Mouse (Mus musculus) hindbrain, embryonic 12.5 days (tissue): ENCODE data around the gene Bpifa2. TPM values are rescaled to one million over a fixed set of nuclear protein-coding genes. Genes with fewer than 3 reads are reported as not detected.

Experiments used
- ATAC-seq: fragments of 200-750 bp; cut with Nextera tagmentation; 2 replicates; pipeline ENCODE4 v1.8.0; 2017; ENCODE audit warnings: moderate TSS enrichment; ENCODE audit not compliant: low FRiP score
- H3K27ac ChIP-seq: fragments of 300-500 bp; sonication (generic); 2 replicates; pipeline ENCODE4 v1.5.1; 2016; ENCODE audit warnings: mild to moderate bottlenecking
- H3K27me3 ChIP-seq: fragments of 300-500 bp; sonication (generic); 2 replicates; pipeline ENCODE4 v1.6.1; 2016; ENCODE audit warnings: mild to moderate bottlenecking
- H3K36me3 ChIP-seq: fragments of 300-500 bp; sonication (generic); 2 replicates; pipeline ENCODE4 v1.6.1; 2016; ENCODE audit warnings: mild to moderate bottlenecking
- H3K4me1 ChIP-seq: fragments of 300-500 bp; sonication (generic); 2 replicates; pipeline ENCODE4 v1.6.1; 2016
- H3K4me2 ChIP-seq: fragments of 300-500 bp; sonication (generic); replicated peaks from 2 replicates; pipeline ENCODE4 v1.6.1; 2016; ENCODE audit warnings: mild to moderate bottlenecking
- H3K4me3 ChIP-seq: fragments of 300-500 bp; sonication (generic); 2 replicates; pipeline ENCODE4 v1.5.1; 2016; ENCODE audit warnings: mild to moderate bottlenecking
- H3K9ac ChIP-seq: fragments of 300-500 bp; sonication (generic); 2 replicates; pipeline ENCODE4 v1.6.1; 2016; ENCODE audit warnings: mild to moderate bottlenecking, moderate library complexity
- H3K9me3 ChIP-seq: fragments of 300-500 bp; sonication (generic); replicated peaks from 2 replicates; pipeline ENCODE4 v1.6.1; 2016; ENCODE audit warnings: mild to moderate bottlenecking
- WGBS: fragments of 180-500 bp; shearing (Covaris S2); methylation state at CpG from one replicate; pipeline ENCODE4 v1.1.7; 2016; 5-methylcytosine and 5-hydroxymethylcytosine counted together
- polyA plus RNA-seq: library from polyadenylated mRNA; unstranded; fragments of >200 nt; fragmentation: Nextera tagmentation; extraction: Ambion mirVana; gene quantifications from 2 replicates; pipeline ENCODE4 v1.2.1, GENCODE M21; 2016

The Bpifa2 gene
- polyA plus RNA-seq = not detected in 2 replicates

GRCm38 (mm10) chr2:154007965-154008364 is at the start of gene Bpifa2:
Bpifa2 (plus strand) TSS chr2:154008265.
- Histone ChIP-seq H3K27me3 (no peaks in the 10 kb centered on the region), H3K9me3 (no peaks in the 10 kb centered on the region), H3K4me1 (0 out of 2 replicates have a peak, but pooled peaks cover 4% of the 10 kb centered on the region), H3K27ac (no peak within 1 kb of the TSS), H3K4me2 (no peak within 1 kb of the TSS), H3K36me3 (no peaks in the 10 kb centered on the region), H3K9ac (no peak within 1 kb of the TSS), H3K4me3 (no peak within 1 kb of the TSS)
- 82% methylated on average over 3 of the region's 3 CpGs for WGBS
- no peak for ATAC-seq

- no peak for ATAC-seq
- H3K27me3 ChIP-seq = no peaks in the 10 kb centered on the region
These were observed 45.2 kb upstream of the Bpifa2 start for GRCm38 (mm10) chr2:153962821-153963331.

GRCm38 (mm10) chr2:153963334-153963733 is 44.7 kb upstream of the Bpifa2 start:
- no peak for ATAC-seq
- no peaks in the 10 kb centered on the region for H3K36me3 ChIP-seq
- no peaks in the 10 kb centered on the region for H3K9me3 ChIP-seq
- no peak overlapping the region for H3K4me3 ChIP-seq
- H3K27ac ChIP-seq = no peak overlapping the region
- no peak overlapping the region for H3K9ac ChIP-seq
- WGBS = 94% methylated on average over 1 of the region's 1 CpGs
- H3K4me2 ChIP-seq = no peak overlapping the region
- H3K4me1 ChIP-seq = no peaks in the 10 kb centered on the region
- no peaks in the 10 kb centered on the region for H3K27me3 ChIP-seq

More at GRCm38 (mm10) chr2:153962821-153963331, 45.2 kb upstream of the Bpifa2 start:
- Histone ChIP-seq H3K4me1 (no peaks in the 10 kb centered on the region), H3K27ac (no peak overlapping the region), H3K4me2 (no peak overlapping the region), H3K36me3 (no peaks in the 10 kb centered on the region), H3K4me3 (no peak overlapping the region), H3K9me3 (no peaks in the 10 kb centered on the region), H3K9ac (no peak overlapping the region)
- 76% methylated on average over 4 of the region's 4 CpGs for WGBS

DNA sequence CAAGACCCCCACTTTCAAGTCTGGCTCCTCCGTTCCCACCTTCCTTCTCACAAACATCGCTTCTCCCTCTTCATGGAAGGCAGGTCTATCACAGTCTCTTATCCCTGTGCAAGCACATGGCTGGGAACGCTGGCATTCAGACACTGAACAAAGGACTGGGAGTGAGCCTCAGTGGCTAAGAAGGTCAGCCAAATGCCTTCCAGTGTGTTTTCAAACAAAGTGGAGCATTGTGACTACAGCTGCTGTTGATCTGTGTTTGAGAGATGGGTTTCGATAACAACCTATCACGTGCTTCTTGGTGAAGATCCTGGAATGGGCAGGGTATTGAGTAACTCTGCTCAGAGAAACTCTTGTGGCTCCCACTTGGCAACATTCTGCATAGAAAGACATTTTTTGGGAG is 37.8 kb upstream of the Bpifa2 start:
- H3K4me1 ChIP-seq = no peaks in the 10 kb centered on the region
- no peak overlapping the region for H3K9ac ChIP-seq
- ATAC-seq = no peak
- H3K4me3 ChIP-seq = no peak overlapping the region
- 60% methylated on average over 5 of the region's 5 CpGs for WGBS
- no peaks in the 10 kb centered on the region for H3K27me3 ChIP-seq
- H3K4me2 ChIP-seq = no peak overlapping the region
- no peak overlapping the region for H3K27ac ChIP-seq
- H3K9me3 ChIP-seq = no peaks in the 10 kb centered on the region
- no peaks in the 10 kb centered on the region for H3K36me3 ChIP-seq

- Histone ChIP-seq H3K27ac (no peak within 1 kb of the TSS), H3K9ac (no peak within 1 kb of the TSS), H3K4me1 (no peaks in the 10 kb centered on the region), H3K27me3 (no peaks in the 10 kb centered on the region), H3K9me3 (no peaks in the 10 kb centered on the region), H3K4me2 (no peak within 1 kb of the TSS), H3K36me3 (no peaks in the 10 kb centered on the region), H3K4me3 (no peak within 1 kb of the TSS)
- ATAC-seq = no peak
- WGBS = 84% methylated on average over 5 of the region's 5 CpGs
These were observed 33.5 kb upstream of the Bpifa2 start, which contains the start of gene Bpifa6 for GRCm38 (mm10) chr2:153974582-153974981. Bpifa6 (plus strand) TSS chr2:153974945.

- Histone ChIP-seq H3K36me3 (no peaks in the 10 kb centered on the region), H3K4me2 (no peak overlapping the region), H3K27ac (no peak overlapping the region), H3K27me3 (no peaks in the 10 kb centered on the region; the same call in 1 of the 2 replicates), H3K4me3 (no peak overlapping the region), H3K4me1 (no peaks in the 10 kb centered on the region), H3K9ac (no peak overlapping the region), H3K9me3 (no peaks in the 10 kb centered on the region)
- WGBS = 9% methylated on average over 7 of the region's 7 CpGs
- peak; percentile 63; the same call in 1 of the 2 replicates for ATAC-seq
These were observed 12.3 kb upstream of the Bpifa2 start for GRCm38 (mm10) chr2:153995770-153996169.

DNA sequence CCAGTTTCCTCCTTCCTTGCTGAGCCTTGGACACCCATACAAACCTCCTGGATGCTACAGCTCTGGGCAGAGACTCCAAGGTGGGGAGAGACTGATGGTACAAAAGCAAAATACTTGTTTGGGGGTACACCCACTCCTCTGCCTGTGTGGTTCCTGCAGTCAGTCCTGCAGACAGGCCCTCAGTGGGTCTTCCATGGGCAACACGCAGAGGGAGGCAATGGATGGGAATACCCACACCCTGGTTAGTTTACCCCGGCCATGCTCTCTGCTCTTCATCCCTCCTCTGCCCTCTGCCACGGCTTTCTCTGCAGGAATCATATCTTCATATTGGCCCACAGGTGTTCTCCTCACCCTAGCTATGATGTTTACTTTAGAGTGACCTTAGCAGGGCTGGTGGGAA is 7.6 kb upstream of the Bpifa2 start:
- ATAC-seq = no peak
- Histone ChIP-seq H3K27ac (no peak overlapping the region), H3K9me3 (no peaks in the 10 kb centered on the region), H3K27me3 (no peaks in the 10 kb centered on the region; the same call in 1 of the 2 replicates), H3K4me3 (no peak overlapping the region), H3K4me1 (0 out of 2 replicates have a peak, but pooled peaks cover 4% of the 10 kb centered on the region), H3K36me3 (no peaks in the 10 kb centered on the region), H3K9ac (no peak overlapping the region), H3K4me2 (no peak overlapping the region)
- 90% methylated on average over 3 of the region's 3 CpGs for WGBS

- H3K27me3 ChIP-seq = no peaks in the 10 kb centered on the region; the same call in 1 of the 2 replicates
- ATAC-seq = no peak
- no peaks in the 10 kb centered on the region for H3K36me3 ChIP-seq
- H3K4me1 ChIP-seq = 0 out of 2 replicates have a peak, but pooled peaks cover 4% of the 10 kb centered on the region
- H3K27ac ChIP-seq = no peak overlapping the region
- no peak overlapping the region for H3K4me3 ChIP-seq
- H3K9ac ChIP-seq = no peak overlapping the region
- H3K4me2 ChIP-seq = no peak overlapping the region
- H3K9me3 ChIP-seq = no peaks in the 10 kb centered on the region
These were observed 7.0 kb upstream of the Bpifa2 start for GRCm38 (mm10) chr2:154001056-154001455.

DNA sequence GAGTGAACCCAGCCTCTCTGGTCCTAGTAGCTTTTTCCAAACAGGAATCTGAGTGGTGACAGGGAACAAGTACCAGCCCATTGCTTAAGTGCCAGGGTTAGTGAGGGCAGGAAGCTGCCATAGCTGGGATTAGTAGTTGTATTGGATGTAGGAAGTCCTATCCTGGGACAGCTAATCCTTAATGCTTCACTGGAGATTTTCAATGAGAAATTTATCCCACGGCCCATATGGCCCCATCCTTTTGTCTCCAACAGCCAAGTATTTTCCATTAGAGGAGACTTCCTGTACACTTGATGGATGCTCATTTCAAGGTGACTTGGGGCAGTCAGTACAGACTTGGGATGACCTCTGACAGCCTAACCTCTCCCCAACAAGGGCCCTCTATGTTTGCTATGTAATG is 3.6 kb upstream of the Bpifa2 start:
- no peak overlapping the region for H3K9ac ChIP-seq
- WGBS = 13% methylated on average over 1 of the region's 1 CpGs

GRCm38 (mm10) chr2:154005094-154005493 is 3.0 kb upstream of the Bpifa2 start:
- Histone ChIP-seq H3K4me1 (0 out of 2 replicates have a peak, but pooled peaks cover 4% of the 10 kb centered on the region), H3K9ac (no peak overlapping the region), H3K27ac (no peak overlapping the region), H3K4me3 (no peak overlapping the region), H3K4me2 (no peak overlapping the region), H3K36me3 (no peaks in the 10 kb centered on the region), H3K9me3 (no peaks in the 10 kb centered on the region), H3K27me3 (no peaks in the 10 kb centered on the region)
- no peak for ATAC-seq
- 86% methylated on average over 1 of the region's 1 CpGs for WGBS

More for the DNA sequence above, 3.6 kb upstream of the Bpifa2 start:
- H3K27me3 ChIP-seq = no peaks in the 10 kb centered on the region
- 0 out of 2 replicates have a peak, but pooled peaks cover 4% of the 10 kb centered on the region for H3K4me1 ChIP-seq
- no peak for ATAC-seq
- no peaks in the 10 kb centered on the region for H3K9me3 ChIP-seq
- H3K27ac ChIP-seq = no peak overlapping the region
- H3K4me2 ChIP-seq = no peak overlapping the region
- no peaks in the 10 kb centered on the region for H3K36me3 ChIP-seq
- no peak overlapping the region for H3K4me3 ChIP-seq

DNA sequence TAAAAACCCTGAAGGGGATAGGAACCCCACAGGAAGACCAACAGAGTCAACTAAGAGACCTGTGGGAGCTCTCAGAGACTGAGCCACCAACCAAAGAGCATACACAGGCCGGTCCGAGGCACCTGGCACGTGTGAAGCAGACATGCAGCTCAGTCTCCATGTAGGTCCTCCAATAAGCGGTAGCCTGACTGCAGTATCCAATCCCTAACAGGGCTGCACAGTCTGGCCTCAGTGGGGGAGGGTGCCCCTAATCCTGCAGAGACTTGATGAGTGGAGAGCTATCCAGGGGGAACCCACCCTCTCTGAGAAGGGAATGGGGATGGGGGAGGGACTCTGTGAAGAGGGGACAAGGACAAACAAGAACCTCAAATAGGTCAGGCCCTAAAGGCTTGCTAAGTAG is 2.3 kb upstream of the Bpifa2 start:
- H3K9me3 ChIP-seq = no peaks in the 10 kb centered on the region
- no peak for ATAC-seq
- H3K4me1 ChIP-seq = 0 out of 2 replicates have a peak, but pooled peaks cover 4% of the 10 kb centered on the region
- no peaks in the 10 kb centered on the region for H3K36me3 ChIP-seq
- no peaks in the 10 kb centered on the region for H3K27me3 ChIP-seq
- WGBS = 82% methylated on average over 4 of the region's 4 CpGs
- no peak overlapping the region for H3K9ac ChIP-seq
- no peak overlapping the region for H3K27ac ChIP-seq
- no peak overlapping the region for H3K4me2 ChIP-seq
- H3K4me3 ChIP-seq = no peak overlapping the region

DNA sequence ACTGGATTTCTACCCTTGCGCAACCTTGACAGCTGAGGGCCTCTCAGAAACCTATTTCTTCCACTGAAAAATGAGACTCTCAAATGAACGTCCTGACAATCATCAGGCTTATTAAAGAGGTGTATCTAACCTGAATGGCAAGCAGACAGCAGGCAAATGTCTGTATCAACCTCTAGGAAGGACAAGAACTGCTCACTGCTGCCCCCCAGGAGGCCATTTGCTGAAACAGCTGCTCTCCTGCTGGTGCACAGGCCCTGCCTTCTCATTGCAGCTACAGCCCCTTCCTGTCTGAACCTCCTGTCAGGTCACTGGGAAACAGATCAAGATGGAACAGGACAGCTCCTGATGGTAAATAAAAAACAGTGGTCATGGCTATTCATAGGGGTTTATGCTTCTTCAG is 1.7 kb upstream of the Bpifa2 start:
- no peaks in the 10 kb centered on the region for H3K9me3 ChIP-seq
- H3K27ac ChIP-seq = no peak overlapping the region
- no peaks in the 10 kb centered on the region for H3K36me3 ChIP-seq
- H3K27me3 ChIP-seq = no peaks in the 10 kb centered on the region
- H3K4me3 ChIP-seq = no peak overlapping the region
- ATAC-seq = no peak
- whole genome bisulfite sequencing = 88% methylated on average over 2 of the region's 2 CpGs
- 0 out of 2 replicates have a peak, but pooled peaks cover 4% of the 10 kb centered on the region for H3K4me1 ChIP-seq
- no peak overlapping the region for H3K4me2 ChIP-seq
- H3K9ac ChIP-seq = no peak overlapping the region

DNA sequence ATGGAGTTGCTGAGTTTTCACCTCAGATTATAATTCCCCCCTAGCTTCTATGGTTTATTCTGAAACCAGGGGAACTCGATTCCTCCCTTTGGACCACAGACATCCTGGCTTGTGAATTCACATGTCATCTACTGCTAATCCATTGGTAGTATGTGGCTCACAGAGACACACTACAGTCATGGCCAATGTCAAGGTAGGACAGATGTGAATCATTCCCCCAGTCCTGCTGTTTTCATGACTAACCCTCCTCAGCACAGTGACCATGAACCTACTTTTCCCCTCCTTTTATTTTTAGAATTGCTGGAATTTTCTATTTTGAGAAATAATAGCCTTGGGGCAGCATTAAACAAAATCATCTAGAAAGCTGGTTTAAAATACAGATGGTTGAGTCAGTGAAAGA is 684 bp upstream of the Bpifa2 start:
- no peaks in the 10 kb centered on the region for H3K27me3 ChIP-seq
- H3K9me3 ChIP-seq = no peaks in the 10 kb centered on the region
- H3K4me2 ChIP-seq = no peak overlapping the region
- WGBS = 92% methylated on average over 1 of the region's 1 CpGs
- no peak overlapping the region for H3K4me3 ChIP-seq
- H3K4me1 ChIP-seq = 0 out of 2 replicates have a peak, but pooled peaks cover 4% of the 10 kb centered on the region
- no peaks in the 10 kb centered on the region for H3K36me3 ChIP-seq
- no peak overlapping the region for H3K9ac ChIP-seq
- ATAC-seq = no peak
- no peak overlapping the region for H3K27ac ChIP-seq
